Mouse (Mus musculus): ENCODE data around the gene Efcab7. TPM values are rescaled to one million over a fixed set of nuclear protein-coding genes. Genes with fewer than 3 reads are reported as not detected.

Gene Efcab7
- polyA plus RNA-seq, 1 experiment from 2014 or later: 21.2 TPM

- peak; percentile 33 for DNase-seq (ENCODE audit: low spot score)
Measured at GRCm38 (mm10) chr4:99941655-99942414, 112.8 kb downstream of the Efcab7 start.

- peak; percentile 13 for DNase-seq (ENCODE audit: low spot score)
Measured at GRCm38 (mm10) chr4:99944606-99945005, 115.6 kb downstream of the Efcab7 start.

- DNase-seq (ENCODE audit: low spot score): no peak
Measured at GRCm38 (mm10) chr4:99945011-99945410, 116.0 kb downstream of the Efcab7 start.

GRCm38 (mm10) chr4:99946516-99946915 lies 117.5 kb downstream of the Efcab7 start:
- no peak for DNase-seq (ENCODE audit: low spot score)

- DNase-seq (ENCODE audit: low spot score): peak; percentile 35
Measured at GRCm38 (mm10) chr4:99947192-99947591, 118.2 kb downstream of the Efcab7 start.

- no peak for DNase-seq (ENCODE audit: low spot score)
Measured at GRCm38 (mm10) chr4:99947896-99948295, 118.9 kb downstream of the Efcab7 start.

GRCm38 (mm10) chr4:99953904-99954303 lies 124.9 kb downstream of the Efcab7 start:
- DNase-seq (ENCODE audit: low spot score): no peak

- no peak for DNase-seq (ENCODE audit: low spot score)
Measured at GRCm38 (mm10) chr4:99955396-99955795, 126.4 kb downstream of the Efcab7 start.

- DNase-seq (ENCODE audit: low spot score): no peak
Measured at GRCm38 (mm10) chr4:99957186-99957585, 128.2 kb downstream of the Efcab7 start.

GRCm38 (mm10) chr4:99958084-99958815 lies 129.3 kb downstream of the Efcab7 start:
- DNase-seq (ENCODE audit: low spot score): no peak

GRCm38 (mm10) chr4:99959308-99959707 lies 130.3 kb downstream of the Efcab7 start:
- DNase-seq (ENCODE audit: low spot score): no peak

Other genes starting within 250 kb of the Efcab7 start
- gene Foxd3, start 172.9 kb upstream of the Efcab7 start, polyA plus RNA-seq (2015; fragmentation: Nextera tagmentation; extraction: Ambion mirVana): 0.05 TPM in 1 of 2 replicates, not detected in the other
- gene Alg6, start 113.5 kb upstream of the Efcab7 start, polyA plus RNA-seq (2015; fragmentation: Nextera tagmentation; extraction: Ambion mirVana): 11.3 and 12.1 TPM in 2 replicates
- 42.0 and 42.9 TPM in 2 replicates for gene Pgm1, start 100.2 kb downstream of the Efcab7 start, polyA plus RNA-seq (2015; fragmentation: Nextera tagmentation; extraction: Ambion mirVana)
- gene Itgb3bp, start 100.6 kb downstream of the Efcab7 start, polyA plus RNA-seq (2015; fragmentation: Nextera tagmentation; extraction: Ambion mirVana): 46.1 and 47.1 TPM in 2 replicates

All from thymus, postnatal 0 days (tissue).